Mouse (Mus musculus) thymus, postnatal 14 days (tissue): Measurements from ENCODE around the gene Rhox4g.
"Not testable (repeated sequence)": the region's sequence is repeated elsewhere in the genome, so short reads cannot be mapped to it uniquely, and the experiment has no call there.

Experiments
- DNase-seq: peaks from one replicate; pipeline ENCODE4 v3.0.0; 2021

Gene Rhox4g

GRCm38 (mm10) chrX:37651227-37651626, at the start of gene Rhox4g:
Gene Rhox4g (minus strand): TSS chrX:37651327.
- DNase-seq: not testable (repeated sequence)

GRCm38 (mm10) chrX:37692261-37692660, 41.1 kb upstream of the Rhox4g start:
- DNase-seq: no peak

GRCm38 (mm10) chrX:37683031-37683715, 32.0 kb upstream of the Rhox4g start:
- no peak for DNase-seq

GRCm38 (mm10) chrX:37673177-37673576, 22.1 kb upstream of the Rhox4g start, which contains the start of gene Rhox2h:
Gene Rhox2h (minus strand): TSS chrX:37673277.
- not testable (repeated sequence) for DNase-seq

- DNase-seq: not testable (repeated sequence)
Measured at GRCm38 (mm10) chrX:37668664-37669063, 17.5 kb upstream of the Rhox4g start, which contains the start of gene Rhox3h. Gene Rhox3h (minus strand): TSS chrX:37668764.

- DNase-seq: not testable (repeated sequence)
Measured at GRCm38 (mm10) chrX:37643370-37643769, 7.8 kb downstream of the Rhox4g start, which contains the start of gene Rhox2g. Gene Rhox2g (minus strand): TSS chrX:37643470.

- DNase-seq: not testable (repeated sequence)
Measured at GRCm38 (mm10) chrX:37628512-37628911, 22.6 kb downstream of the Rhox4g start, which contains the start of gene Rhox3g. Gene Rhox3g (minus strand): TSS chrX:37628612.

- not testable (repeated sequence) for DNase-seq
Measured at GRCm38 (mm10) chrX:37607604-37608003, 43.5 kb downstream of the Rhox4g start, which contains the start of gene Rhox4f. Gene Rhox4f (minus strand): TSS chrX:37607704.
